Mouse (Mus musculus) limb, embryonic 15.5 days (tissue): ENCODE results near the gene Thbs1. TPM values are rescaled to one million over a fixed set of nuclear protein-coding genes. Genes with fewer than 3 reads are reported as not detected.

Experiments used
- ATAC-seq: fragments of 200-750 bp; cut with Nextera tagmentation; 2 replicates; pipeline ENCODE4 v1.8.0; 2017; ENCODE audit warnings: low read depth, moderate TSS enrichment; ENCODE audit not compliant: insufficient number of reproducible peaks, low FRiP score, low TSS enrichment
- H3K27ac ChIP-seq: fragments of 300-500 bp; sonication (generic); 2 replicates; pipeline ENCODE4 v1.5.1; 2015; ENCODE audit warnings: moderate library complexity, mild to moderate bottlenecking, inconsistent platforms
- H3K27me3 ChIP-seq: fragments of 300-500 bp; sonication (generic); 2 replicates; pipeline ENCODE4 v1.6.1; 2015; ENCODE audit warnings: inconsistent platforms
- H3K36me3 ChIP-seq: fragments of 300-500 bp; sonication (generic); 2 replicates; pipeline ENCODE4 v1.6.1; 2015; ENCODE audit warnings: inconsistent platforms
- H3K4me1 ChIP-seq: fragments of 300-500 bp; sonication (generic); 2 replicates; pipeline ENCODE4 v1.6.1; 2015; ENCODE audit warnings: inconsistent platforms
- H3K4me2 ChIP-seq: fragments of 300-500 bp; sonication (generic); 2 replicates; pipeline ENCODE4 v1.6.1; 2015; ENCODE audit warnings: mild to moderate bottlenecking, inconsistent platforms
- H3K4me3 ChIP-seq: fragments of 300-500 bp; sonication (generic); 2 replicates; pipeline ENCODE4 v1.5.1; 2015; ENCODE audit warnings: mild to moderate bottlenecking, inconsistent platforms
- H3K9ac ChIP-seq: fragments of 300-500 bp; sonication (generic); 2 replicates; pipeline ENCODE4 v1.6.1; 2015; ENCODE audit warnings: inconsistent platforms
- H3K9me3 ChIP-seq: fragments of 300-500 bp; sonication (generic); 2 replicates; pipeline ENCODE4 v1.6.1; 2016; ENCODE audit warnings: inconsistent platforms
- WGBS: fragments of 180-500 bp; shearing (Covaris S2); methylation state at CpG from one replicate; pipeline ENCODE4 v1.1.7; 2015; 5-methylcytosine and 5-hydroxymethylcytosine counted together
- polyA plus RNA-seq: library from polyadenylated mRNA; unstranded; fragments of >200 nt; fragmentation: Nextera tagmentation; extraction: Ambion mirVana; gene quantifications from 2 replicates; pipeline ENCODE4 v1.2.1, GENCODE M21; 2015

Gene Thbs1
- 79.4 and 97.2 TPM in 2 replicates for polyA plus RNA-seq

- peak; percentile 86 for ATAC-seq
- H3K4me2 ChIP-seq, result peak within 1 kb of the TSS; percentile 71
- under 1% methylated on average over 36 of the region's 36 CpGs for WGBS
- peak within 1 kb of the TSS; percentile 87 for H3K27ac ChIP-seq
- peaks cover 45% of the 10 kb centered on the region for H3K4me1 ChIP-seq
- H3K9me3 ChIP-seq, result no peaks in the 10 kb centered on the region
- H3K4me3 ChIP-seq, result peak within 1 kb of the TSS; percentile 67
- no peaks in the 10 kb centered on the region for H3K27me3 ChIP-seq
- H3K36me3 ChIP-seq, result peaks cover 13% of the 10 kb centered on the region
- peak within 1 kb of the TSS; percentile 55 for H3K9ac ChIP-seq
These were observed at the start of gene Thbs1 for GRCm38 (mm10) chr2:118111488-118112131. Thbs1 (plus strand) TSS chr2:118111876.

GRCm38 (mm10) chr2:118064121-118064764 lies 47.4 kb upstream of the Thbs1 start:
- no peak overlapping the region for H3K9ac ChIP-seq
- 86% methylated on average over 11 of the region's 11 CpGs for WGBS
- H3K27ac ChIP-seq, result no peak overlapping the region
- H3K9me3 ChIP-seq, result no peaks in the 10 kb centered on the region
- H3K36me3 ChIP-seq, result no peaks in the 10 kb centered on the region
- H3K4me1 ChIP-seq, result no peaks in the 10 kb centered on the region; the same call in 1 of the 2 replicates
- no peak overlapping the region for H3K4me3 ChIP-seq
- ATAC-seq, result no peak
- H3K27me3 ChIP-seq, result no peaks in the 10 kb centered on the region
- no peak overlapping the region for H3K4me2 ChIP-seq

GRCm38 (mm10) chr2:118066065-118066770 lies 45.5 kb upstream of the Thbs1 start:
- Histone ChIP-seq H3K36me3 (no peaks in the 10 kb centered on the region), H3K9ac (no peak overlapping the region), H3K27ac (no peak overlapping the region), H3K27me3 (no peaks in the 10 kb centered on the region), H3K9me3 (no peaks in the 10 kb centered on the region), H3K4me3 (no peak overlapping the region), H3K4me2 (no peak overlapping the region), H3K4me1 (no peaks in the 10 kb centered on the region; the same call in 1 of the 2 replicates)
- no peak for ATAC-seq
- WGBS, result 77% methylated on average over 8 of the region's 8 CpGs

- Histone ChIP-seq H3K4me1 (peaks cover 3% of the 10 kb centered on the region; the same call in 1 of the 2 replicates), H3K36me3 (no peaks in the 10 kb centered on the region), H3K9ac (no peak overlapping the region), H3K27ac (no peak overlapping the region), H3K9me3 (no peaks in the 10 kb centered on the region), H3K27me3 (no peaks in the 10 kb centered on the region), H3K4me3 (no peak overlapping the region), H3K4me2 (no peak overlapping the region)
- 83% methylated on average over 5 of the region's 5 CpGs for WGBS
- ATAC-seq, result no peak
These were observed 41.7 kb upstream of the Thbs1 start for GRCm38 (mm10) chr2:118069975-118070374.

GRCm38 (mm10) chr2:118072811-118073372 lies 38.8 kb upstream of the Thbs1 start:
- 0 out of 2 replicates have a peak, but pooled peaks cover 3% of the 10 kb centered on the region for H3K4me1 ChIP-seq
- no peak overlapping the region for H3K9ac ChIP-seq
- H3K4me2 ChIP-seq, result no peak overlapping the region
- WGBS, result 70% methylated on average over 7 of the region's 7 CpGs
- no peaks in the 10 kb centered on the region for H3K36me3 ChIP-seq
- H3K27ac ChIP-seq, result no peak overlapping the region
- no peaks in the 10 kb centered on the region for H3K9me3 ChIP-seq
- ATAC-seq, result no peak
- no peaks in the 10 kb centered on the region for H3K27me3 ChIP-seq
- no peak overlapping the region for H3K4me3 ChIP-seq

- Histone ChIP-seq H3K27me3 (no peaks in the 10 kb centered on the region), H3K9ac (no peak overlapping the region), H3K4me3 (no peak overlapping the region), H3K4me1 (0 out of 2 replicates have a peak, but pooled peaks cover 3% of the 10 kb centered on the region), H3K4me2 (no peak overlapping the region), H3K9me3 (no peaks in the 10 kb centered on the region), H3K27ac (no peak overlapping the region), H3K36me3 (no peaks in the 10 kb centered on the region)
- 72% methylated on average over 2 of the region's 2 CpGs for WGBS
- no peak for ATAC-seq
These were observed 37.6 kb upstream of the Thbs1 start for GRCm38 (mm10) chr2:118074030-118074429.

GRCm38 (mm10) chr2:118075165-118075564 lies 36.5 kb upstream of the Thbs1 start:
- Histone ChIP-seq H3K9me3 (no peaks in the 10 kb centered on the region), H3K27ac (no peak overlapping the region), H3K4me1 (0 out of 2 replicates have a peak, but pooled peaks cover 3% of the 10 kb centered on the region), H3K4me3 (no peak overlapping the region), H3K36me3 (no peaks in the 10 kb centered on the region), H3K27me3 (no peaks in the 10 kb centered on the region), H3K9ac (no peak overlapping the region), H3K4me2 (no peak overlapping the region)
- no peak for ATAC-seq
- 84% methylated on average over 4 of the region's 4 CpGs for WGBS

- no peak for ATAC-seq
- H3K4me3 ChIP-seq, result no peak overlapping the region
- H3K4me1 ChIP-seq, result no peaks in the 10 kb centered on the region
- no peaks in the 10 kb centered on the region for H3K27me3 ChIP-seq
- no peak overlapping the region for H3K27ac ChIP-seq
- H3K36me3 ChIP-seq, result no peaks in the 10 kb centered on the region
- no peak overlapping the region for H3K9ac ChIP-seq
- WGBS, result 77% methylated on average over 4 of the region's 4 CpGs
- no peaks in the 10 kb centered on the region for H3K9me3 ChIP-seq
- no peak overlapping the region for H3K4me2 ChIP-seq
These were observed 32.5 kb upstream of the Thbs1 start for GRCm38 (mm10) chr2:118079131-118079530.

- H3K9ac ChIP-seq, result no peak overlapping the region
- no peaks in the 10 kb centered on the region for H3K9me3 ChIP-seq
- no peak overlapping the region for H3K4me3 ChIP-seq
- H3K27ac ChIP-seq, result no peak overlapping the region
- WGBS, result 82% methylated on average over 5 of the region's 5 CpGs
- peaks cover 3% of the 10 kb centered on the region; the same call in 1 of the 2 replicates for H3K4me1 ChIP-seq
- no peak overlapping the region for H3K4me2 ChIP-seq
- H3K36me3 ChIP-seq, result no peaks in the 10 kb centered on the region
- H3K27me3 ChIP-seq, result no peaks in the 10 kb centered on the region
- no peak for ATAC-seq
These were observed 30.1 kb upstream of the Thbs1 start for GRCm38 (mm10) chr2:118081581-118081980.

GRCm38 (mm10) chr2:118083652-118084051 lies 28.0 kb upstream of the Thbs1 start:
- WGBS, result 89% methylated on average over 6 of the region's 6 CpGs
- H3K9ac ChIP-seq, result no peak overlapping the region
- H3K27ac ChIP-seq, result no peak overlapping the region
- ATAC-seq, result no peak
- H3K4me3 ChIP-seq, result no peak overlapping the region
- no peaks in the 10 kb centered on the region for H3K9me3 ChIP-seq
- no peaks in the 10 kb centered on the region for H3K27me3 ChIP-seq
- no peaks in the 10 kb centered on the region for H3K36me3 ChIP-seq
- peaks cover 3% of the 10 kb centered on the region; the same call in 1 of the 2 replicates for H3K4me1 ChIP-seq
- H3K4me2 ChIP-seq, result no peak overlapping the region

- Histone ChIP-seq H3K4me1 (peaks cover 3% of the 10 kb centered on the region; the same call in 1 of the 2 replicates), H3K27me3 (no peaks in the 10 kb centered on the region), H3K36me3 (no peaks in the 10 kb centered on the region), H3K9me3 (no peaks in the 10 kb centered on the region), H3K4me2 (no peak overlapping the region), H3K27ac (no peak overlapping the region), H3K4me3 (no peak overlapping the region), H3K9ac (no peak overlapping the region)
- no peak for ATAC-seq
- WGBS, result 59% methylated on average over 3 of the region's 3 CpGs
These were observed 27.0 kb upstream of the Thbs1 start for GRCm38 (mm10) chr2:118084693-118085092.
